Mouse (Mus musculus) ES-Bruce4 (cell line): ENCODE measurements at regions not wholly inside any gene's neighbourhood (a gene's known extent, or its start where the extent isn't known, plus 50 kb on each side); places are given as distances from the start of the nearest gene placed in this dataset.

Experiments used
- EP300 ChIP-seq: IDR thresholded peaks from 2 replicates; pipeline ENCODE4 v1.6.1; 2011; ENCODE audit warnings: low read depth, low read length; ENCODE audit not compliant: insufficient read depth
- POLR2A ChIP-seq: IDR thresholded peaks from one replicate; pipeline ENCODE4 v1.8.1; 2011; ENCODE audit warnings: low read length; ENCODE audit not compliant: insufficient read depth

GRCm38 (mm10) chr10:118585821-118586220 is 145.0 kb downstream of the Ifng start:
- TF ChIP-seq POLR2A (no peak), EP300 (no peak)
